Mouse (Mus musculus) heart, adult 2 months (tissue): ENCODE measurements at regions not wholly inside any gene's neighbourhood (a gene's known extent, or its start where the extent isn't known, plus 50 kb on each side); places are given as distances from the start of the nearest gene placed in this dataset.

Experiments
- CTCF ChIP-seq: fragments of 200-600 bp; IDR thresholded peaks from 2 replicates; pipeline ENCODE4 v1.8.1; 2022; ENCODE audit warnings: antibody characterized with exemption, mild to moderate bottlenecking, moderate library complexity
- POLR2A ChIP-seq: fragments of 200-500 bp; IDR thresholded peaks from 2 replicates; pipeline ENCODE4 v1.6.1; 2011; ENCODE audit warnings: mild to moderate bottlenecking, low read depth, low read length, control low read depth; ENCODE audit not compliant: insufficient read depth

DNA sequence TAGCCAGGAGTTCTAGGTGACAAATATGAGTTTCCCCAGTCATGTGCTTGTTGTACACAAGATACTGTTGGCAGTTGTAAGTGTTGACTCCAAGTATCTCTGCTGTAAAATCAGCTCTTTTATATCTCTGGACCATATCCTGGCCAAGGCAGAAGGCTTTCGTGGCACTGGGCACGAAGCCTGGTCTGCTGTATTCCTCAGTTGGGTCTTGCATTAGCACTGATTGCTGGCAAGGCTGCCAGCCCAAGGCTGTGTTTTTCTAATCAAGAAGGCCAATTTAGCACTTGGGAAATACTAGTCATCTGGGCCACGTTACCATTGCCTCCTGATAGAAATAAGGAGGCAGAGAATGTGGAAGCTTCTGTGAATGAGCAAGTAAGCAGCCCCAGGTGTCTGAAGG, 258.3 kb upstream of the Mamld1 start:
- TF ChIP-seq CTCF (no peak), POLR2A (no peak)
